Mouse (Mus musculus): ENCODE data around the gene Smpd1.

Smpd1 gene

DNA sequence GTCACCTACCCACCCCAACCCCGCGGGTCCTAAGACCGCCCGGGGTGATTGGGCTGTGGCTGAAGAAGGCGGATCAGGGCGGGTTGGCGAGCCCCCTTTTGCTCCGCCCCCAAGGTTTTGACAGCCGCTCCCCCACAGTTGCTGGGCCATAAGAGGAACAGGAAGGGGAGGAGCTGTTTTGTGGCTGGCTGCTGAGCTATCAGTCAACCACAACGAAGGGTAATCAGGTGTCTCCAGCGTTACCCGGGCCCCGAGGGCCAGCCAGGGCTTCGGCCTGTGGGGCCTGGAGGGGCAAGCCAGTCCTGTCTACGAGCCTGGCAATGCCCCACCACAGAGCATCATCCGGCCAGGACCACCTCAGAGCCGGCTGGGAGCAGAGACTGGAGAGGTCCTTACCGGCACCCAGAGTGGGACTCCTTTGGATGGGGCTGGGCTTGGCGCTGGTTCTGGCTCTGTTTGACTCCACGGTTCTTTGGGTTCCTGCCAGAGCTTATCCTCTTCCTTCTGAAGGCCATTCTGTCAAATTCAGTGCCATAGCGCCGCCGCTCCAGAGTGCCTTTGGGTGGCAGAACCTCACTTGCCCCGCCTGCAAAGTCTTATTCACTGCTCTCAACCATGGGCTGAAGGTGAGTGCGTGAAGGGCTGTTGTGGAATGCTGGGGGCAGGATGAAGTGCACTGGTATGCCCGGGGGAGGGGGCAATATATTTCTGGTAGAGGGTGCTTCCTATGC is at the start of gene Smpd1:
Smpd1 (plus strand) TSS at position 149 of the 731 bp plus-strand sequence.
- H3K4me3 ChIP-seq (replicated peaks; ENCODE audit: low read length) = peak within 1 kb of the TSS; percentile 82
- H3K4me1 ChIP-seq (replicated peaks; ENCODE audit: low read depth, low read length) = peaks cover 49% of the 10 kb centered on the region
- TF ChIP-seq POU5F1 (IDR thresholded peaks at IDR 0.05; ENCODE audit: borderline replicate concordance, low read length) = no peak
- TF ChIP-seq CTCF (conservative IDR thresholded peaks at IDR 0.05; ENCODE audit: low read length) = no peak
- no peak for TF ChIP-seq NANOG (IDR thresholded peaks at IDR 0.05; ENCODE audit: borderline replicate concordance, low read length)
- H3K36me3 ChIP-seq (ENCODE audit: insufficient read depth, low read length) = no peaks in the 10 kb centered on the region
- no peaks in the 10 kb centered on the region for H3K9me3 ChIP-seq (ENCODE audit: low read length)
- peaks cover 12% of the 10 kb centered on the region for H3K27me3 ChIP-seq (ENCODE audit: insufficient read depth, low read length)

DNA sequence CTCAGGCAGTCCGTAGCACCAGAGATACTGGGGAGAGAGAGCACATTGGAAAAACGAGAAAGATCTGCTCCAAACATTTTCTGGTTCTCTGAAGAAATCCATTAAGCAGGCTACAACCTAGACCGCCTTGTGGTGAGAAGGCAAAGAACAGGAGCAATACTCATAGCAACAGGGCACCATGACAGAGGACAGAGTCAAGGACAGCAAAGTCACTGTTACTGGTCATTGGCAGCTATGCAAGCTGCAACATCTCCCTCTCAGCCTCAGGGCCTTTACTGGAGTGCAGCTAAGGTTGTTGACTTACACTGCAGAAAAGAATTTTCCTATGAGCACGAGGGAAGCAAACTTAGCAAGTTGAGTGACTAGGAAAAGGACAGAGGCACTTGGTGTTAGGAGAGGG is 46.9 kb upstream of the Smpd1 start:
- TF ChIP-seq NANOG (IDR thresholded peaks at IDR 0.05; ENCODE audit: borderline replicate concordance, low read length) = no peak
- no peak for TF ChIP-seq POU5F1 (IDR thresholded peaks at IDR 0.05; ENCODE audit: borderline replicate concordance, low read length)
- no peak for TF ChIP-seq CTCF (conservative IDR thresholded peaks at IDR 0.05; ENCODE audit: low read length)
- Histone ChIP-seq H3K9me3 (ENCODE audit: low read length) (no peaks in the 10 kb centered on the region), H3K4me1 (replicated peaks; ENCODE audit: low read depth, low read length) (no peaks in the 10 kb centered on the region), H3K27me3 (ENCODE audit: insufficient read depth, low read length) (peaks cover 7% of the 10 kb centered on the region; the same call in 1 of the 2 replicates), H3K4me3 (replicated peaks; ENCODE audit: low read length) (no peak overlapping the region), H3K36me3 (ENCODE audit: insufficient read depth, low read length) (no peaks in the 10 kb centered on the region)

DNA sequence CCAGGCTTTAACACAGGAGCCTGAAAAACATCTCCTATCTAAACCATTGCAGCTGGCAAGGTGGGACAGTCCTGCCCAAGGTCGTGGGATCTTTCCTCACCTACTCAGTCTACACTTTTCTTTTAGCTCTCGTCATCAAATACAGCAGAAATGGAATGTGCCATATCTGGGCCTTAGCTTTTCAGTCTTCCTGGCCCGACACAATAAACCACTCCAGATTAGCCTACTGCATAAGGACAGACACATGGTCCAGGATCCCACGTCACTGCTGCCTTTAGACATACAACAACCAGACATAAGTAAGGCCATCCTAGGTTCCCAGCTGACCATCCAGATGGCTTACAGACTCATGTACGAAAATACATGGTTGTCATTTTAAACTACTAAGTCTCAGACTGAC is 44.0 kb upstream of the Smpd1 start:
- Histone ChIP-seq H3K27me3 (ENCODE audit: insufficient read depth, low read length) (peaks cover 11% of the 10 kb centered on the region; the same call in 1 of the 2 replicates), H3K4me1 (replicated peaks; ENCODE audit: low read depth, low read length) (no peaks in the 10 kb centered on the region), H3K36me3 (ENCODE audit: insufficient read depth, low read length) (no peaks in the 10 kb centered on the region), H3K9me3 (ENCODE audit: low read length) (no peaks in the 10 kb centered on the region), H3K4me3 (replicated peaks; ENCODE audit: low read length) (no peak overlapping the region)
- TF ChIP-seq POU5F1 (IDR thresholded peaks at IDR 0.05; ENCODE audit: borderline replicate concordance, low read length) (no peak), CTCF (conservative IDR thresholded peaks at IDR 0.05; ENCODE audit: low read length) (no peak), NANOG (IDR thresholded peaks at IDR 0.05; ENCODE audit: borderline replicate concordance, low read length) (no peak)

DNA sequence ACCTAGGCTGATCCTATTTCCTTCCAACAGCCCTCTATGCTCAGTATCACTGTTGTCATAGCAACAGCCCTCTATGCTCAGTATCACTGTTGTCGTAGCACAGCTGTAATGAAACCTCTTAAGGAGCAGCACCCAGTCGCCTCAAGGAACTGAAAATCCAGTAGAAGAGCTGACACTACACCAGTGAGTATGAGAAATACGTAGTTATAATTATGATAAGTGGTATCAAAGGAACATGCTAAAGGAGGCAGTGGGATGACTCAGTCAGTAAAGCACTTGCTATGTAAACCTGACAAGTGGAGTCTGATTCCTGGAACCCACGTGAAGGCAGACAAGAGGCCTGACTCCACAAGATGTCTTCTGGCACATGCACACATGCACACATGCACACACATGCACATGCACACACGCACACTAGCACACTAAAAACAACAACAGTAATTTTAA is 40.3 kb upstream of the Smpd1 start:
- Histone ChIP-seq H3K9me3 (ENCODE audit: low read length) (no peaks in the 10 kb centered on the region), H3K4me3 (replicated peaks; ENCODE audit: low read length) (no peak overlapping the region), H3K27me3 (ENCODE audit: insufficient read depth, low read length) (peaks cover 17% of the 10 kb centered on the region; the same call in 1 of the 2 replicates), H3K4me1 (replicated peaks; ENCODE audit: low read depth, low read length) (no peaks in the 10 kb centered on the region), H3K36me3 (ENCODE audit: insufficient read depth, low read length) (no peaks in the 10 kb centered on the region)
- no peak for TF ChIP-seq POU5F1 (IDR thresholded peaks at IDR 0.05; ENCODE audit: borderline replicate concordance, low read length)

DNA sequence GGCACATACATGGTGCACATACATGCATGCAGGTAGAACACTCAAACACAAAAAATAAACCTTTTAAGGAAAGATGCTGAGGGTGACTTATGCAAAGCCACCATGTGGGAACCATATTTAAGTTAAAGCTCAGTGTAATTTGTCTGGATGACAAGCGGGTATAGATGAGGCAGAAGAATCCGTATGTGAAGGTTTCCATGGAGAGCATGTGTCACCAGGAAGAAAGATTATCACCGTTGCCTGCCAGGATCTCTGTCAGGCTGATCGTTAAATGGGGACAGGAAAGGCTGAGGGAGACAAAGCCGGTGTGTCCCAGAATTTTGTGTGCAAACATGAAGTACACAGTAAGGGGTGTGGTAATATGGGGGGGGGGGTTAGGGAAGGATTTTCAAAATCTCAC is 39.6 kb upstream of the Smpd1 start:
- no peaks in the 10 kb centered on the region for H3K4me1 ChIP-seq (replicated peaks; ENCODE audit: low read depth, low read length)
- peaks cover 15% of the 10 kb centered on the region; the same call in 1 of the 2 replicates for H3K27me3 ChIP-seq (ENCODE audit: insufficient read depth, low read length)
- no peaks in the 10 kb centered on the region for H3K36me3 ChIP-seq (ENCODE audit: insufficient read depth, low read length)
- no peaks in the 10 kb centered on the region for H3K9me3 ChIP-seq (ENCODE audit: low read length)
- no peak overlapping the region for H3K4me3 ChIP-seq (replicated peaks; ENCODE audit: low read length)
- TF ChIP-seq NANOG (IDR thresholded peaks at IDR 0.05; ENCODE audit: borderline replicate concordance, low read length) = no peak
- TF ChIP-seq POU5F1 (IDR thresholded peaks at IDR 0.05; ENCODE audit: borderline replicate concordance, low read length) = no peak
- TF ChIP-seq CTCF (conservative IDR thresholded peaks at IDR 0.05; ENCODE audit: low read length) = no peak

DNA sequence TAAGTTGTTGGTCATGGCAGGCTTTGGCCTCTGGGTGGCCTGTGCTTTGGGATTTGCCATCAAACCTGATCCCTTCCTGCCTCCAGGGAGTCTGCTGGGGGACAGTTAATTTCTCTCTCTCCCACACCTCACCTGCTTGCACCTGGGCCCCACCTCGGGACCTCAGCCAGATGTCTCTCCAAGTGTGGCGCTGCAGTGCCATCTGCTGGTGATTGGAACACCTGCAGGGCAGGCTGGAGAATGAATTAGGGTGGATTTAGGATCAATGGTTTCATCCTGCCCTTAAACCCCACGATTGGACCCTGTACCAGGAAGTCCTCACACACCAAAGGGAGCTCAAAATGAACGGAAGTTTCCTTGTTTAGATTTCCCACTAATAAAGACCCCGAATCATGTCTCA is 39.0 kb upstream of the Smpd1 start:
- H3K27me3 ChIP-seq (ENCODE audit: insufficient read depth, low read length) = peaks cover 12% of the 10 kb centered on the region; the same call in 1 of the 2 replicates
- H3K4me1 ChIP-seq (replicated peaks; ENCODE audit: low read depth, low read length) = no peaks in the 10 kb centered on the region
- H3K4me3 ChIP-seq (replicated peaks; ENCODE audit: low read length) = no peak overlapping the region
- no peaks in the 10 kb centered on the region for H3K9me3 ChIP-seq (ENCODE audit: low read length)
- H3K36me3 ChIP-seq (ENCODE audit: insufficient read depth, low read length) = no peaks in the 10 kb centered on the region
- TF ChIP-seq NANOG (IDR thresholded peaks at IDR 0.05; ENCODE audit: borderline replicate concordance, low read length) (no peak), CTCF (conservative IDR thresholded peaks at IDR 0.05; ENCODE audit: low read length) (peak; percentile 95)

DNA sequence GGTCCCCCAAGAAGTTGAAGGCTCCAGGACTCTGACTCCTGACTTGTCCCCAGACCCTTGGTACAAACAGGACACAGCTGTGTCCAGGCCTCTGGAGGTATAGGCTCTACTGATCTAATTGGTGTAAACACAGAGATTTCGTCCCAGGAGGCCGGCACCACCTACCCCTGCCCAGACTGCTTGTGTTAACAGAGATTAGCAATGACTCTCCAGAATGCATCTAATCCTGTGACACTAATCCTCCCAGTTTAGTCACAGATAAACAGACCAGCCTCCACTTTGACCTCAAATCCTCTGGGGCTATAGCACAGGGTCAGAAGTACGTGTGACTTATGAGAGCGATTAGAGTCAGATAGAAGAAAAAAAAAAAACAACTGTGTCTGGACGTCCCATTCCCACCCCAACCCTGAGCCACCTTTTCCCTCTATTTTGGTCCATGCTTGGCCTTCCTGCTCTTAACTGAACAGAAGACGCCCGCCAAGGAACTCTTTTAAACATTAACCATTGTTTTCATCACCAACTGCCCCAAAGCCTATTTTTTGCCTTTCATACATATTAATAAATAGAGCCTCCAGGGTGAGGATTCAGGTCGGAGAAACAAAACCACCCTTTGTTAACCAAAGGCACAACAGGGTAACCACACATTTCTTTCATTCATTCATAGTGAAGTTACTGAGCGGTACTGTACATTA is 37.3 kb upstream of the Smpd1 start:
- TF ChIP-seq POU5F1 (IDR thresholded peaks at IDR 0.05; ENCODE audit: borderline replicate concordance, low read length) = no peak
- TF ChIP-seq CTCF (conservative IDR thresholded peaks at IDR 0.05; ENCODE audit: low read length) = no peak
- TF ChIP-seq NANOG (IDR thresholded peaks at IDR 0.05; ENCODE audit: borderline replicate concordance, low read length) = no peak
- H3K27me3 ChIP-seq (ENCODE audit: insufficient read depth, low read length) = peaks cover 15% of the 10 kb centered on the region; the same call in 1 of the 2 replicates
- no peaks in the 10 kb centered on the region for H3K36me3 ChIP-seq (ENCODE audit: insufficient read depth, low read length)
- H3K4me3 ChIP-seq (replicated peaks; ENCODE audit: low read length) = no peak overlapping the region
- no peaks in the 10 kb centered on the region for H3K4me1 ChIP-seq (replicated peaks; ENCODE audit: low read depth, low read length)
- no peaks in the 10 kb centered on the region for H3K9me3 ChIP-seq (ENCODE audit: low read length)

DNA sequence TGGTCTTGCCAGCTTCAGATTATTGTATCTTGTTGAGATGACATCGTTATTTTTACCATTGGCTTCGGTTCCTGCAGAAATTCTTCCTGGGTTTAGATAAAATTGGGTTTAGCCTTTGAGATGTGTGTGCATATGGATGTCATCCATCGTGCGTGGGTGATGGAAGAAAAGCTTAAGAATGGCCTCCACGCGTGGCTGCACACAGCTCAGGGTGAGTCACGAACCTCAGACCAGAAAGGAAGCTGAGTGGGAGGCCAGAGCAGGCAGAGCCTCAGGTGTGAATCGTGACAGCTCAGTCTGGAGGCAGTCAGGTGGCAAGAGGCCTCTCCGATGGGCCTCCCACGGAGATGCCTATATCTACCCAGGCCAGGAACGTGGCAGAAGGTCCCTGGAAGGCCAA is 34.8 kb upstream of the Smpd1 start:
- TF ChIP-seq POU5F1 (IDR thresholded peaks at IDR 0.05; ENCODE audit: borderline replicate concordance, low read length) (no peak), CTCF (conservative IDR thresholded peaks at IDR 0.05; ENCODE audit: low read length) (no peak), NANOG (IDR thresholded peaks at IDR 0.05; ENCODE audit: borderline replicate concordance, low read length) (no peak)
- peaks cover 14% of the 10 kb centered on the region; the same call in 1 of the 2 replicates for H3K27me3 ChIP-seq (ENCODE audit: insufficient read depth, low read length)
- no peaks in the 10 kb centered on the region for H3K4me1 ChIP-seq (replicated peaks; ENCODE audit: low read depth, low read length)
- H3K9me3 ChIP-seq (ENCODE audit: low read length) = no peaks in the 10 kb centered on the region
- H3K4me3 ChIP-seq (replicated peaks; ENCODE audit: low read length) = no peak overlapping the region
- no peaks in the 10 kb centered on the region for H3K36me3 ChIP-seq (ENCODE audit: insufficient read depth, low read length)

All from E14TG2a.4 (cell line).